Mouse (Mus musculus) layer of hippocampus, adult 8-10 months (tissue): ENCODE results near the gene Lrrc23. TPM values are rescaled to one million over a fixed set of nuclear protein-coding genes. Genes with fewer than 3 reads are reported as not detected.

ENCODE experiments used
- total RNA-seq, 4 experiments: library from RNA; stranded (reverse); gene quantifications; 2 replicates each; pipeline ENCODE4 v1.2.4; 2022

Gene Lrrc23
- total RNA-seq, 4 experiments from 2014 or later, result 2.3 to 5.1 (median 3.3) TPM

Other genes starting within 250 kb of the Lrrc23 start
- 1 to 10 TPM in 3 of 4 experiments, under 1 TPM in 1; 0.59 to 1.7 (median 1.2) TPM for gene C1s1, start 237.4 kb downstream of the Lrrc23 start, total RNA-seq
- gene C1rb, start 209.4 kb downstream of the Lrrc23 start, total RNA-seq, result not detected
- under 1 TPM; 0.23 to 0.68 (median 0.44) TPM for gene C1s2, start 143.6 kb downstream of the Lrrc23 start, total RNA-seq
- gene Lpcat3, start 116.7 kb downstream of the Lrrc23 start, total RNA-seq, result 10 to 100 TPM; 24.1 to 38.4 (median 31.4) TPM
- 10 to 100 TPM; 50.1 to 57.2 (median 52.5) TPM for gene Emg1, start 67.5 kb downstream of the Lrrc23 start, total RNA-seq
- gene Phb2, start 67.4 kb downstream of the Lrrc23 start, total RNA-seq, result 100 to 1,000 TPM; 118 to 123 (median 120) TPM
- 10 to 100 TPM in 2 of 4 experiments, 1 to 10 TPM in 2; 2.2 to 24.3 (median 13.4) TPM for gene Ptpn6, start 41.0 kb downstream of the Lrrc23 start, total RNA-seq
- gene Grcc10, start 38.4 kb downstream of the Lrrc23 start, total RNA-seq, result 100 to 1,000 TPM; 311 to 385 (median 325) TPM
- 1 to 10 TPM in 1 of 4 experiments, not detected in 3; 5.1 TPM for gene Gm45234, start 23.7 kb downstream of the Lrrc23 start, total RNA-seq
- 100 to 1,000 TPM; 138 to 158 (median 147) TPM for gene Atn1, start 23.2 kb downstream of the Lrrc23 start, total RNA-seq
- gene Eno2, start 10.1 kb downstream of the Lrrc23 start, total RNA-seq, result 1,000 to 10,000 TPM in 3 of 4 experiments, 100 to 1,000 TPM in 1; 993 to 1,113 (median 1,027) TPM
- gene Spsb2, start 28.9 kb upstream of the Lrrc23 start, total RNA-seq, result 1 to 10 TPM; 3.1 to 7.0 (median 6.0) TPM
- 100 to 1,000 TPM; 782 to 819 (median 789) TPM for gene Tpi1, start 34.6 kb upstream of the Lrrc23 start, total RNA-seq
- gene Usp5, start 49.8 kb upstream of the Lrrc23 start, total RNA-seq, result 100 to 1,000 TPM; 181 to 196 (median 186) TPM
- gene Cdca3, start 49.8 kb upstream of the Lrrc23 start, total RNA-seq, result 1 to 10 TPM in 2 of 4 experiments, under 1 TPM in 2; 0.61 to 1.0 (median 0.95) TPM
- gene Gnb3, start 60.5 kb upstream of the Lrrc23 start, total RNA-seq, result under 1 TPM in 2 of 4 experiments, not detected in 2; 0.36 to 0.96 TPM
- 10 to 100 TPM; 32.2 to 51.8 (median 36.4) TPM for gene P3h3, start 78.0 kb upstream of the Lrrc23 start, total RNA-seq
- 100 to 1,000 TPM; 171 to 204 (median 183) TPM for gene Gpr162, start 84.3 kb upstream of the Lrrc23 start, total RNA-seq
- under 1 TPM in 2 of 4 experiments, not detected in 2; 0.12 to 0.38 TPM for gene Cd4, start 108.5 kb upstream of the Lrrc23 start, total RNA-seq
- gene Lag3, start 132.0 kb upstream of the Lrrc23 start, total RNA-seq, result 10 to 100 TPM in 2 of 4 experiments, 1 to 10 TPM in 2; 1.6 to 15.6 (median 8.5) TPM
- 100 to 1,000 TPM; 881 to 936 (median 911) TPM for gene Ptms, start 140.4 kb upstream of the Lrrc23 start, total RNA-seq
- gene Mlf2, start 151.7 kb upstream of the Lrrc23 start, total RNA-seq, result 100 to 1,000 TPM; 564 to 596 (median 590) TPM
- gene Cops7a, start 185.8 kb upstream of the Lrrc23 start, total RNA-seq, result 100 to 1,000 TPM; 129 to 152 (median 145) TPM
- gene Pianp, start 217.0 kb upstream of the Lrrc23 start, total RNA-seq, result 100 to 1,000 TPM; 115 to 179 (median 146) TPM
- gene Zfp384, start 229.4 kb upstream of the Lrrc23 start, total RNA-seq, result 10 to 100 TPM; 44.6 to 54.5 (median 50.6) TPM